23 mouse cellular contexts compared by ENCODE assay signal in genomic region chr7:13056913-13057700, GRCm38 (mm10). TPM values are rescaled to one million over a fixed set of nuclear protein-coding genes. Genes with fewer than 3 reads are reported as not detected.
A peak's percentile ranks its signal among the peaks of the same experiment; 100 is the strongest.
DNase-seq lines count a peak whose midpoint lies in the region; ATAC-seq and TF ChIP-seq lines count a peak whose summit lies in the region.
"Had no signal": no experiment of that assay in that cellular context is flagged by ENCODE, and none has a peak within 500 bp of the region (broad histone marks: within the 10 kb centered on the region; RNA-seq: fewer than 3 reads in every experiment).

No protein-coding gene starts in this region.

- no peak for DNase-seq in forebrain, postnatal 0 days
- DNase-seq in liver, postnatal 0 days, result no peak
- no peak for DNase-seq in liver, embryonic 11.5 days (ENCODE audit: low spot score)
- no peak for DNase-seq in adrenal gland, postnatal 36 days
- no peak for DNase-seq in testis, postnatal 14 days (ENCODE audit: low spot score)
- DNase-seq: cerebellum, adult 18-20 months; gastrocnemius, postnatal 14 days; kidney, postnatal 14 days; lung, postnatal 36 days; spleen, adult 18-20 months; thymus, postnatal 36 days had no signal

- TF ChIP-seq POLR2A in ES-Bruce4 (IDR thresholded peaks at IDR 0.05; ENCODE audit: insufficient read depth, low read length), result no peak
- no peak for TF ChIP-seq POLR2A in cortical plate, adult 2 months (IDR thresholded peaks at IDR 0.05; ENCODE audit: extremely low read depth, insufficient read depth, low read length)

- H3K27me3 ChIP-seq in forebrain, postnatal 0 days (ENCODE audit: insufficient read depth, low read length), result no peaks in the 10 kb centered on the region
- no peaks in the 10 kb centered on the region for H3K27me3 ChIP-seq in forebrain, embryonic 13.5 days
- no peaks in the 10 kb centered on the region for H3K27me3 ChIP-seq in liver, postnatal 0 days (ENCODE audit: insufficient read depth, low read length)
- no peaks in the 10 kb centered on the region for H3K27me3 ChIP-seq in liver, embryonic 11.5 days (replicated peaks; ENCODE audit: control insufficient read depth, insufficient read depth, low read length)
- no peaks in the 10 kb centered on the region for H3K27me3 ChIP-seq in ES-Bruce4 (ENCODE audit: control insufficient read depth, insufficient read depth, low read length, poor library complexity, severe bottlenecking)
- H3K27me3 ChIP-seq: heart, embryonic 12.5 days; liver, embryonic 12.5 days; stomach, embryonic 15.5 days had no signal

- H3K36me3 ChIP-seq in forebrain, postnatal 0 days (ENCODE audit: insufficient read depth), result peaks cover 3% of the 10 kb centered on the region; the same call in 1 of the 2 replicates
- no peaks in the 10 kb centered on the region for H3K36me3 ChIP-seq in forebrain, embryonic 13.5 days (ENCODE audit: poor library complexity, severe bottlenecking)
- H3K36me3 ChIP-seq in liver, postnatal 0 days (replicated peaks; ENCODE audit: insufficient read depth, low read length), result no peaks in the 10 kb centered on the region
- 0 out of 2 replicates have a peak, but pooled peaks cover 2% of the 10 kb centered on the region for H3K36me3 ChIP-seq in liver, embryonic 11.5 days (ENCODE audit: control insufficient read depth, insufficient read depth, low read length)
- H3K36me3 ChIP-seq in ES-Bruce4 (ENCODE audit: control insufficient read depth, insufficient read depth, low read length, poor library complexity, severe bottlenecking), result no peaks in the 10 kb centered on the region
- H3K36me3 ChIP-seq: embryonic facial prominence, embryonic 10.5 days; heart, embryonic 12.5 days; liver, embryonic 12.5 days; midbrain, embryonic 10.5 days; stomach, embryonic 15.5 days had no signal

- WGBS in forebrain, postnatal 0 days, result 52% methylated on average over 8 of the region's 8 CpGs
- WGBS in forebrain, embryonic 13.5 days, result 53% methylated on average over 8 of the region's 8 CpGs
- WGBS in liver, postnatal 0 days (ENCODE audit: insufficient replicate concordance), result 65% methylated on average over 8 of the region's 8 CpGs
- 64% methylated on average over 8 of the region's 8 CpGs for WGBS in liver, embryonic 11.5 days

- no peak overlapping the region for H3K4me3 ChIP-seq in forebrain, postnatal 0 days (ENCODE audit: low read depth, low read length)
- no peak overlapping the region for H3K4me3 ChIP-seq in forebrain, embryonic 13.5 days
- no peak overlapping the region for H3K4me3 ChIP-seq in liver, postnatal 0 days (ENCODE audit: low read depth, low read length)
- H3K4me3 ChIP-seq in liver, embryonic 11.5 days (ENCODE audit: low read depth, low read length), result no peak overlapping the region
- H3K4me3 ChIP-seq in ES-Bruce4 (ENCODE audit: low read depth, low read length), result no peak overlapping the region
- no peak overlapping the region for H3K4me3 ChIP-seq in cortical plate, adult 2 months (ENCODE audit: insufficient read depth, low read length)
- H3K4me3 ChIP-seq: embryonic facial prominence, embryonic 10.5 days; heart, embryonic 12.5 days; liver, embryonic 12.5 days; midbrain, embryonic 10.5 days; myocyte; stomach, embryonic 15.5 days had no signal

- H3K9ac ChIP-seq in forebrain, postnatal 0 days, result no peak overlapping the region
- H3K9ac ChIP-seq in forebrain, embryonic 13.5 days, result no peak overlapping the region
- no peak overlapping the region for H3K9ac ChIP-seq in liver, postnatal 0 days (replicated peaks)
- no peak overlapping the region for H3K9ac ChIP-seq in liver, embryonic 11.5 days (ENCODE audit: low read depth, low read length)
- H3K9ac ChIP-seq in ES-Bruce4 (ENCODE audit: low read depth, poor library complexity, severe bottlenecking), result no peak overlapping the region
- H3K9ac ChIP-seq: heart, embryonic 12.5 days; liver, embryonic 12.5 days; stomach, embryonic 15.5 days had no signal

- no peak for ATAC-seq in forebrain, postnatal 0 days
- no peak for ATAC-seq in forebrain, embryonic 13.5 days
- ATAC-seq in liver, postnatal 0 days, result no peak
- ATAC-seq in liver, embryonic 11.5 days (replicated peaks; ENCODE audit: low FRiP score), result no peak
- ATAC-seq: liver, embryonic 12.5 days had no signal

- 0 out of 2 replicates have a peak, but pooled peaks cover 3% of the 10 kb centered on the region for H3K4me1 ChIP-seq in forebrain, postnatal 0 days (ENCODE audit: insufficient read depth)
- peaks cover 6% of the 10 kb centered on the region for H3K4me1 ChIP-seq in forebrain, embryonic 13.5 days
- peaks cover 12% of the 10 kb centered on the region for H3K4me1 ChIP-seq in liver, postnatal 0 days (ENCODE audit: insufficient read depth)
- 0 out of 2 replicates have a peak, but pooled peaks cover 3% of the 10 kb centered on the region for H3K4me1 ChIP-seq in liver, embryonic 11.5 days (replicated peaks; ENCODE audit: control insufficient read depth, insufficient read depth, low read length)
- peaks cover 2% of the 10 kb centered on the region for H3K4me1 ChIP-seq in ES-Bruce4 (ENCODE audit: control insufficient read depth, insufficient read depth, low read length)
- H3K4me1 ChIP-seq in cortical plate, adult 2 months (ENCODE audit: control insufficient read depth, insufficient read depth, low read length), result no peaks in the 10 kb centered on the region
- H3K4me1 ChIP-seq: heart, embryonic 12.5 days had no signal

- no peak overlapping the region for H3K4me2 ChIP-seq in forebrain, postnatal 0 days (ENCODE audit: low read depth)
- H3K4me2 ChIP-seq in forebrain, embryonic 13.5 days, result no peak overlapping the region
- no peak overlapping the region for H3K4me2 ChIP-seq in liver, postnatal 0 days (ENCODE audit: low read depth, low read length)
- no peak overlapping the region for H3K4me2 ChIP-seq in liver, embryonic 11.5 days
- H3K4me2 ChIP-seq: heart, embryonic 12.5 days; liver, embryonic 12.5 days; stomach, embryonic 15.5 days had no signal

- no peaks in the 10 kb centered on the region for H3K9me3 ChIP-seq in forebrain, postnatal 0 days (ENCODE audit: low read length)
- no peaks in the 10 kb centered on the region for H3K9me3 ChIP-seq in forebrain, embryonic 13.5 days (replicated peaks)
- H3K9me3 ChIP-seq in liver, postnatal 0 days (ENCODE audit: low read length), result no peaks in the 10 kb centered on the region
- no peaks in the 10 kb centered on the region for H3K9me3 ChIP-seq in liver, embryonic 11.5 days (ENCODE audit: control insufficient read depth, low read length)
- no peaks in the 10 kb centered on the region for H3K9me3 ChIP-seq in ES-Bruce4 (replicated peaks; ENCODE audit: control insufficient read depth, insufficient read depth, low read length, poor library complexity, severe bottlenecking)
- H3K9me3 ChIP-seq: embryonic facial prominence, embryonic 10.5 days; heart, embryonic 12.5 days; liver, embryonic 12.5 days; midbrain, embryonic 10.5 days; stomach, embryonic 15.5 days had no signal

- no peak overlapping the region for H3K27ac ChIP-seq in forebrain, postnatal 0 days (ENCODE audit: low read depth, low read length)
- H3K27ac ChIP-seq in forebrain, embryonic 13.5 days, result no peak overlapping the region
- no peak overlapping the region for H3K27ac ChIP-seq in liver, postnatal 0 days (ENCODE audit: low read depth)
- no peak overlapping the region for H3K27ac ChIP-seq in liver, embryonic 11.5 days (ENCODE audit: low read depth, low read length)
- H3K27ac ChIP-seq in ES-Bruce4 (ENCODE audit: insufficient read depth, low read length), result no peak overlapping the region
- H3K27ac ChIP-seq in cortical plate, adult 2 months (ENCODE audit: insufficient read depth, low read length), result no peak overlapping the region
- H3K27ac ChIP-seq: embryonic facial prominence, embryonic 10.5 days; liver, embryonic 12.5 days; midbrain, embryonic 10.5 days; stomach, embryonic 15.5 days had no signal

- peak; percentile 42; the same call in 1 of the 2 replicates for TF ChIP-seq CTCF in forebrain, postnatal 0 days (IDR thresholded peaks at IDR 0.05; ENCODE audit: low read depth)
- TF ChIP-seq CTCF in liver, postnatal 0 days (IDR thresholded peaks at IDR 0.05; ENCODE audit: low read depth), result peak; percentile 41
- peak; percentile 66 for TF ChIP-seq CTCF in ES-Bruce4 (IDR thresholded peaks at IDR 0.05; ENCODE audit: low read depth, low read length)
- TF ChIP-seq CTCF in cortical plate, adult 2 months (IDR thresholded peaks at IDR 0.05; ENCODE audit: extremely low read depth, insufficient read depth, low read length), result 0 out of 2 replicates have a peak, but pooled peaks have one; percentile 7

- no peak for TF ChIP-seq EP300 in liver, postnatal 0 days (IDR thresholded peaks at IDR 0.05; ENCODE audit: low read depth)
- 0 out of 2 replicates have a peak, but pooled peaks have one; percentile 25 for TF ChIP-seq EP300 in ES-Bruce4 (IDR thresholded peaks at IDR 0.05; ENCODE audit: insufficient read depth, low read depth, low read length)

RNA-seq across cellular contexts. Expression of gene Mzf1, which starts 2.5 kb away (rescaled TPM):
- 11.8 and 15.1 TPM in 2 replicates for total RNA-seq in forebrain, postnatal 0 days (2014; rRNA removed)
- 10.1 and 12.9 TPM in 2 replicates for polyA plus RNA-seq in forebrain, postnatal 0 days (2015; fragmentation: Nextera tagmentation; extraction: Ambion mirVana)
- 5.1 and 6.0 TPM in 2 replicates for polyA plus RNA-seq in forebrain, embryonic 13.5 days (2015; fragmentation: Nextera tagmentation; extraction: Ambion mirVana)
- polyA plus RNA-seq in liver, postnatal 0 days (2015; fragmentation: Nextera tagmentation; extraction: Ambion mirVana), result 0.26 and 0.29 TPM in 2 replicates
- 1.6 and 1.9 TPM in 2 replicates for polyA plus RNA-seq in liver, embryonic 11.5 days (2014; fragmentation: Nextera tagmentation; extraction: Ambion mirVana)
- polyA plus RNA-seq in ES-Bruce4 (2011; ENCODE audit: insufficient read depth, insufficient read length, low read depth, missing spikeins), result 0.90 and 0.93 TPM in 2 replicates
- 14.3 and 15.2 TPM in 2 replicates for polyA plus RNA-seq in cortical plate, adult 2 months (2012; rRNA removed)
- total RNA-seq in adrenal gland, postnatal 36 days (2021), result 1 to 10 TPM; 1.8 to 2.9 TPM

RNA-seq across cellular contexts. Expression of gene Ube2m, which starts 19.0 kb away (rescaled TPM):
- 336 and 344 TPM in 2 replicates for total RNA-seq in forebrain, postnatal 0 days (2014; rRNA removed)
- polyA plus RNA-seq in forebrain, postnatal 0 days (2015; fragmentation: Nextera tagmentation; extraction: Ambion mirVana), result 130 and 132 TPM in 2 replicates
- 44.0 and 53.7 TPM in 2 replicates for polyA plus RNA-seq in forebrain, embryonic 13.5 days (2015; fragmentation: Nextera tagmentation; extraction: Ambion mirVana)
- 53.8 and 59.8 TPM in 2 replicates for polyA plus RNA-seq in liver, postnatal 0 days (2015; fragmentation: Nextera tagmentation; extraction: Ambion mirVana)
- polyA plus RNA-seq in liver, embryonic 11.5 days (2014; fragmentation: Nextera tagmentation; extraction: Ambion mirVana), result 178 and 183 TPM in 2 replicates
- polyA plus RNA-seq in ES-Bruce4 (2011; ENCODE audit: insufficient read depth, insufficient read length, low read depth, missing spikeins), result 195 and 239 TPM in 2 replicates
- polyA plus RNA-seq in cortical plate, adult 2 months (2012; rRNA removed), result 400 and 402 TPM in 2 replicates
- total RNA-seq in adrenal gland, postnatal 36 days (2021), result 100 to 1,000 TPM; 173 to 178 TPM

RNA-seq across cellular contexts. Expression of gene Chmp2a, which starts 22.5 kb away (rescaled TPM):
- total RNA-seq in forebrain, postnatal 0 days (2014; rRNA removed), result 131 and 160 TPM in 2 replicates
- polyA plus RNA-seq in forebrain, postnatal 0 days (2015; fragmentation: Nextera tagmentation; extraction: Ambion mirVana), result 210 and 239 TPM in 2 replicates
- polyA plus RNA-seq in forebrain, embryonic 13.5 days (2015; fragmentation: Nextera tagmentation; extraction: Ambion mirVana), result 164 and 168 TPM in 2 replicates
- 132 TPM in 2 replicates for polyA plus RNA-seq in liver, postnatal 0 days (2015; fragmentation: Nextera tagmentation; extraction: Ambion mirVana)
- 134 and 142 TPM in 2 replicates for polyA plus RNA-seq in liver, embryonic 11.5 days (2014; fragmentation: Nextera tagmentation; extraction: Ambion mirVana)
- polyA plus RNA-seq in ES-Bruce4 (2011; ENCODE audit: insufficient read depth, insufficient read length, low read depth, missing spikeins), result 153 and 159 TPM in 2 replicates
- polyA plus RNA-seq in cortical plate, adult 2 months (2012; rRNA removed), result 224 and 229 TPM in 2 replicates
- total RNA-seq in adrenal gland, postnatal 36 days (2021), result 100 to 1,000 TPM; 178 to 225 TPM

RNA-seq across cellular contexts. Expression of gene Vmn1r85, which starts 37.9 kb away (rescaled TPM):
- total RNA-seq in forebrain, postnatal 0 days (2014; rRNA removed), result 0.14 and 0.23 TPM in 2 replicates
- 0.05 and 0.12 TPM in 2 replicates for polyA plus RNA-seq in forebrain, postnatal 0 days (2015; fragmentation: Nextera tagmentation; extraction: Ambion mirVana)
- polyA plus RNA-seq in forebrain, embryonic 13.5 days (2015; fragmentation: Nextera tagmentation; extraction: Ambion mirVana), result not detected in 2 replicates
- polyA plus RNA-seq in liver, postnatal 0 days (2015; fragmentation: Nextera tagmentation; extraction: Ambion mirVana), result not detected in 2 replicates
- not detected in 2 replicates for polyA plus RNA-seq in liver, embryonic 11.5 days (2014; fragmentation: Nextera tagmentation; extraction: Ambion mirVana)
- polyA plus RNA-seq in ES-Bruce4 (2011; ENCODE audit: insufficient read depth, insufficient read length, low read depth, missing spikeins), result 0.22 and 0.24 TPM in 2 replicates
- not detected in 2 replicates for polyA plus RNA-seq in cortical plate, adult 2 months (2012; rRNA removed)
- total RNA-seq in adrenal gland, postnatal 36 days (2021), result not detected
- total RNA-seq: gastrocnemius, postnatal 14 days; layer of hippocampus, postnatal 14 days; left cerebral cortex, postnatal 36 days had no signal
- polyA plus RNA-seq: embryonic facial prominence, embryonic 10.5 days; heart, embryonic 12.5 days; intestine, embryonic 14.5 days; liver, embryonic 12.5 days; midbrain, embryonic 10.5 days; myocyte; stomach, embryonic 15.5 days had no signal

RNA-seq across cellular contexts. Expression of gene Zbtb45, which starts 47.3 kb away (rescaled TPM):
- total RNA-seq in forebrain, postnatal 0 days (2014; rRNA removed), result 32.8 and 33.3 TPM in 2 replicates
- 25.0 and 29.3 TPM in 2 replicates for polyA plus RNA-seq in forebrain, postnatal 0 days (2015; fragmentation: Nextera tagmentation; extraction: Ambion mirVana)
- 32.8 and 37.1 TPM in 2 replicates for polyA plus RNA-seq in forebrain, embryonic 13.5 days (2015; fragmentation: Nextera tagmentation; extraction: Ambion mirVana)
- polyA plus RNA-seq in liver, postnatal 0 days (2015; fragmentation: Nextera tagmentation; extraction: Ambion mirVana), result 5.6 and 7.2 TPM in 2 replicates
- 27.5 and 27.9 TPM in 2 replicates for polyA plus RNA-seq in liver, embryonic 11.5 days (2014; fragmentation: Nextera tagmentation; extraction: Ambion mirVana)
- polyA plus RNA-seq in ES-Bruce4 (2011; ENCODE audit: insufficient read depth, insufficient read length, low read depth, missing spikeins), result 14.0 and 22.7 TPM in 2 replicates
- 32.2 and 33.4 TPM in 2 replicates for polyA plus RNA-seq in cortical plate, adult 2 months (2012; rRNA removed)
- 10 to 100 TPM; 11.7 to 13.6 TPM for total RNA-seq in adrenal gland, postnatal 36 days (2021)

Comparison
In these comparisons a context has a peak if more than half of its experiments do, and no peak if none do; other contexts are left out.
1. CTCF ChIP-seq: peak in every context shown above with its lines; median percentile 66 in ES-Bruce4; 42 in forebrain, postnatal 0 days; 41 in liver, postnatal 0 days; 7 in cortical plate, adult 2 months.